Mouse (Mus musculus) left cerebral cortex, adult 9 months (tissue): Measurements from ENCODE around the gene Sfr1.

Experiments used
- DNase-seq, 2 experiments: peaks; one replicate each; pipeline ENCODE4 v3.0.0; 2022; ENCODE audit warnings: low spot score in 2 of 2

Sfr1 gene

DNA sequence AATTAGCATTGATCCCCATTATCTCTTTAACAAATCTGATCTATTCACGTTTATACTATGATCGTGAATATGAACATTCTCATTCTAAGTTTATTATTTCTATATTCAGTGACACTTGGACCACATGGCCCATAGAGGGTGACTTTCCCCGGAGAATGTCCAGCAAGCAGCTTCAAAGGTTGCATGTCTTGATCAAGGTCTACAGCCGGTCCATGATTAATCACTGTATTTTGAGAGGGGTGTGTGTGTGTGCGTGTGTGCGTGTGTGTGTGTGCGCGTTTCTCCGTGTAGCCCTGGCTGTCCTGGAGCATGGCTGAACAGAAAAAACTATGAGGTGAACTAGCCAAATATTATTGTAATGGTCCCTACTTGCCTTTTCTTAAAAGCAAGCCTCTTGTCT lies 21.0 kb downstream of the Sfr1 start:
- DNase-seq, result no peak

DNA sequence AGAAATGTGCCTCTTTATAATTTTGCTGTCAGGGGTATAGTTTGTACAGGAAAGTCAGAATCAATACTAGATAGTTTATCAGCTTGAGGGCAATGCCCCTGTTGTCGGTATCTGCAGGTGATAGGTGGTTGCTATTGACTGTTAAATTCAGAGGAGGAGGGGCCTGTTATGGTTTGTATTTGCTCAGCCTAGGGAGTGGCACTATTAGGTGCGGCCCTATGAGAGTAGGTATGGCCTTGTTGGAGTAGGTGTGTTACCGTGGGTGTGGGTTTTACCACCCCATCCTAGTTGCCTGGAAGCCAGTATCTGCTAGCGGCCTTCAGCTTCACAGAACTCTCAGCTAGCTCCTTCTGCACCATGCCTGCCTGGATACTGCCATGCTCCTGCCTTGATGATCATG lies 22.4 kb downstream of the Sfr1 start:
- no peak for DNase-seq

DNA sequence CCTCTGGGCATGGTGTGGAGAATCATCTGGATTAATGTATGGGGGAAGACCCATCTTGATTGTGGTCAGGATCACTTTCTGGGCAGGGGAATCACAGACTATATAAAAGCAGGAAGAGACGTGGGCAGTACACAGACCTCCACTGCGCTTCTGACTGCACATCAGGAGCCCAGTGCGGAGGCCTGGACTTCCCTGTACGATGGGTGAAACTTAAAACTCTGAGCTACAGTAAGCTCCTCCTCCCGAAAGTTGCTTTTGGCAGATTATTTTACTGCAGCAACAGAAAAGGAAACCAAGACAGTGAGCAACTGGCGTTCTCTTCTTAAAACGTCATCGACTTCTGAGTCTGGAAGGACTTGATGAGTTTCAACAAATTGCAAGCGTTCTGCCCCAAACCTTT lies 23.4 kb downstream of the Sfr1 start:
- no peak for DNase-seq

DNA sequence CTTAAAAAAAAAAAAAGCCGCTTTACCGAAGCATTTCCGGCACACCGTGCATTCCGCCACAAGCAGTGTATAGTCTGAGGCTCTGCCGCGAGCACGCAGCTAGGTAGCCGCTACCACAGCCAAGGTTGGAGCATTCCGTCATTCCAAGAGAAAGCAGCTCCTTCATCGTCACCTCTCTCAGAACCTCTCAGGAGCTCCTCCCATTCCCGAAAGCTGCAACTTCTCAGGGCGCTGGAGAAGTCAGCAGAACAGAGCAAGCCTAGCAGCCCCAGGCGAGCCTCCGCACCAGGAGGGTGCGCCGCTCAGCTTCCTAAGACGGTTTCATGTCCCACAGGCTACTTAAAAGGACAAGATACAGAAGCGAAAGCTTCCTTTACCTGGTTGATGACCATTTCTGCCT lies 24.1 kb downstream of the Sfr1 start:
- DNase-seq, result no peak

DNA sequence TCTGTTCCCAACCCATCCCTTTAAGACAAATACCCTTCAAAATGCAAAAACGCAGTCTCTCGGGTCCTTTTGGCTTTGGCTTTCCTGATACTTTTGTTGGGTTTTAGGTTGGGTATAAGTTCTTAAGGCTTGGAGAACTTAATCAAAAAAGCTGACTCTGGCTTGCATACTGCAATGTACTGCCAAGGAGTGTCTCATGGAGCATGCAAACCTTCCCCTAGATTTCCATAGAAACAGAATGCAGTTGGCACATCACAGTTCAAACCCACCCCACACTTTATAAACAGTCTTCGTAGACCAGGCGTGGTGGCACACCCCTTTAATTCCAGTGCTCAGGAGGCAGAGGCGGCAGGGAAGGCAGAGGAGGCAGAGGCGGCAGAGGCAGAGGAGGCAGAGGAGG lies 46.4 kb downstream of the Sfr1 start:
- DNase-seq, result no peak

DNA sequence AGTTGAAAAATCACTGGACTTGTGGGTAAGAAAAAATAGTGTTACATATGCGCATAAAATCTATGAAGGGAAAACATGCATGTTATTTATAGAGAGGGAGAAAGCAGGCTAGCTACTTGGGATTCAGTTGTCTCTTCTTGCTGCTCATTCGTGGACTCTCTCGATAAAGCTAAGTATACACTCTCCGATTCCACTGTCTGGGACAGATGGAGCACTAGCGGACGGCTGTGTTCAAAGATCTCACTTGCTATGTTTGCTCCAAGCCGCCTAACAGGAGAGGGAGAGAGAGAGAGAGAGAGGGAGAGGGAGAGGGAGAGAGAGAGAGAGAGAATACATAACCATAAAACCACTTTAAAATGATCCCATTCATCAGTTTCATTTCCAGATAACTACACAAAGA lies 48.7 kb downstream of the Sfr1 start:
- DNase-seq, result no peak

DNA sequence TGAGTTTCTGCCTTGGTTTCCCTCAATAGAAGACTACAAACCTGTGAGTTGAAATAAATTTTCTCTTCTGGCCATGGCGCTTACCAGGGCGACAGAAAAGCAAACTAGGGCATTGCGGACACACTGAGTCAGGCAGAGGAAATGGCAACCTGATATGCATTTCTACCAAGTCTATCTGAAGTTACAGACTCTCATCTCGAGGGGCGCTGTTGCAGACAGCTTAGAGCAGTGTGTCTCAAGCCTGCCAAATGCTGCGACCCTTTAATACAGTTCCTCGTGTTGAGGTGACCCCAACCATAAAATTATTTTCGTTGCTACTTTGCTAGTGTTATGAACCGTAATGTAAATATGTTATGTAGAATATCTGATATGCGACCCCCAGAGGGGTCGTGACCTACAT lies 49.5 kb downstream of the Sfr1 start:
- no peak for DNase-seq

DNA sequence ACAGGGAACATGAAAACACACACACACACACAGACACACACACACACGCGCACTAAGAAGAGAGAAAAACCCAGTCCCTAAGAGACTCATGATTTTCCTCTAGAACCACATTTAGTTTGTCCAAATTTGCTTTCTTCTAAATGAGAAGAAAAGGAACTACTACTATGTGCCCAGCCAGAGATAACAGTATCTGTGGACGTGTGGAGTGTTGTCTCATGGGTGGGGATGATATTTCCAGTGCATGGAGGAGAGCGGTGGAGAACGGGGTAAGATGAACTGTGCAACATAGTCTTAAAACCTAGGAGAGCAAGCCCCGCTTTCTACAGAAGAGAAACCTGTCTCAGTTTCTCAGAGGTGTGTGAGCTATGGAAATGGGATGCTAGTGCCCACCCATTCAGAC lies 52.4 kb downstream of the Sfr1 start:
- DNase-seq, result no peak
